In the genomic region with DNA sequence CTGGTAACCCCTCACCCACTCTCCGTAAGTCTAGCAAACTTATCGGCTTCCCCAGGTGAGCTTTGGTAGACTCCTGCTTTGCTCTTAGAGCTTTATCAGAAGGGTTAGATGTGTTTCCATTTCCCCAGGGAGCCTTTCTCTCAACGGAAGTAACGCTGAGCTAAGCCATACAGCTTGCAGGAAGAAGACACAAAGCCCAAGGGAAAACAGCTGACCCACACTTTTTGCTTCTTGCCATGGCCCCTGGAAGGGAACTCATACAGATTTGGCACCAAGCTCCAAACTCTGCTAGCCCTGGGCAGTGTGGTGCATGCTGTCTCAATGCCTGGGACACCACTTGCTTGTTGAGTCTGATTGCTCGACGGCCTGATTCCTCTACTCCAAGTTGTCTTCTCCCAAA, we compare ENCODE assay signal across 16 mouse cellular contexts.
A peak's percentile ranks its signal among the peaks of the same experiment; 100 is the strongest.
DNase-seq lines count a peak whose midpoint lies in the region; ATAC-seq lines count a peak whose summit lies in the region.
"Had no signal": no experiment of that assay in that cellular context is flagged by ENCODE, and none has a peak within 500 bp of the region (broad histone marks: within the 10 kb centered on the region; RNA-seq: fewer than 3 reads in every experiment).

No protein-coding gene starts in this region.

- peak; percentile 33 for DNase-seq in kidney, adult 9 months
- no peak for DNase-seq in kidney, adult 18-20 months
- peak; percentile 26 for DNase-seq in ZHBTc4 (ENCODE audit: low read depth, low spot score)
- no peak for DNase-seq in thymus, postnatal 0 days (ENCODE audit: low spot score)
- DNase-seq in midbrain, embryonic 11.5 days (ENCODE audit: low spot score, missing footprints), result no peak
- DNase-seq: cerebellum, adult 2 months; layer of hippocampus, adult 9-11 months; liver, embryonic 13.5 days; right cerebral cortex, postnatal 4 days; thymus, adult 2 months had no signal

- ATAC-seq in heart, embryonic 16.5 days (replicated peaks; ENCODE audit: extremely low read depth, insufficient read depth, low FRiP score), result no peak
- ATAC-seq in midbrain, embryonic 11.5 days (ENCODE audit: low FRiP score), result no peak
- ATAC-seq: forebrain, embryonic 13.5 days; hindbrain, embryonic 16.5 days had no signal

- no peak overlapping the region for H3K4me3 ChIP-seq in brown adipose tissue, adult 24 weeks (ENCODE audit: insufficient read depth, low read depth, low read length)
- no peak overlapping the region for H3K4me3 ChIP-seq in heart, embryonic 16.5 days (ENCODE audit: low read length)
- H3K4me3 ChIP-seq in midbrain, embryonic 11.5 days (ENCODE audit: low read depth, low read length), result no peak overlapping the region
- H3K4me3 ChIP-seq: embryonic facial prominence, embryonic 15.5 days; forebrain, embryonic 13.5 days; liver, embryonic 13.5 days; neural tube, embryonic 13.5 days had no signal

- H3K27ac ChIP-seq in brown adipose tissue, adult 24 weeks (replicated peaks; ENCODE audit: low read depth, low read length), result 0 out of 2 replicates have a peak overlapping the region, but pooled peaks have one; percentile 10
- peak overlapping the region; percentile 85 for H3K27ac ChIP-seq in heart, embryonic 16.5 days (ENCODE audit: low read length)
- no peak overlapping the region for H3K27ac ChIP-seq in midbrain, embryonic 11.5 days (ENCODE audit: low read depth, low read length)
- H3K27ac ChIP-seq: embryonic facial prominence, embryonic 15.5 days; forebrain, embryonic 13.5 days; liver, embryonic 13.5 days; neural tube, embryonic 13.5 days had no signal

- 59% methylated on average over 6 of the region's 6 CpGs for WGBS in heart, embryonic 16.5 days
- 83% methylated on average over 6 of the region's 6 CpGs for WGBS in midbrain, embryonic 11.5 days

- H3K36me3 ChIP-seq in heart, embryonic 16.5 days (ENCODE audit: control insufficient read depth, insufficient read depth), result no peaks in the 10 kb centered on the region
- no peaks in the 10 kb centered on the region for H3K36me3 ChIP-seq in midbrain, embryonic 11.5 days (ENCODE audit: control insufficient read depth, insufficient read depth, low read length)
- H3K36me3 ChIP-seq: embryonic facial prominence, embryonic 15.5 days; liver, embryonic 13.5 days; neural tube, embryonic 13.5 days had no signal

- H3K9me3 ChIP-seq in heart, embryonic 16.5 days (replicated peaks; ENCODE audit: control insufficient read depth, low read length), result no peaks in the 10 kb centered on the region
- H3K9me3 ChIP-seq in midbrain, embryonic 11.5 days (ENCODE audit: control insufficient read depth, low read length), result no peaks in the 10 kb centered on the region
- H3K9me3 ChIP-seq: embryonic facial prominence, embryonic 15.5 days; forebrain, embryonic 13.5 days; liver, embryonic 13.5 days; neural tube, embryonic 13.5 days had no signal

- peaks cover 21% of the 10 kb centered on the region; the same call in 1 of the 2 replicates for H3K4me1 ChIP-seq in brown adipose tissue, adult 24 weeks (ENCODE audit: control insufficient read depth, insufficient read depth, insufficient read length, low read length)
- peaks cover 44% of the 10 kb centered on the region for H3K4me1 ChIP-seq in heart, embryonic 16.5 days (ENCODE audit: control insufficient read depth, insufficient read depth, low read length)
- H3K4me1 ChIP-seq in midbrain, embryonic 11.5 days (ENCODE audit: control insufficient read depth, insufficient read depth, low read length), result peaks cover 6% of the 10 kb centered on the region; the same call in 1 of the 2 replicates
- H3K4me1 ChIP-seq: liver, embryonic 13.5 days had no signal

- H3K9ac ChIP-seq in heart, embryonic 16.5 days (ENCODE audit: low read length), result peak overlapping the region; percentile 44
- no peak overlapping the region for H3K9ac ChIP-seq in midbrain, embryonic 11.5 days (ENCODE audit: low read length)
- H3K9ac ChIP-seq: embryonic facial prominence, embryonic 15.5 days; forebrain, embryonic 13.5 days; liver, embryonic 13.5 days; neural tube, embryonic 13.5 days had no signal

- no peaks in the 10 kb centered on the region for H3K27me3 ChIP-seq in heart, embryonic 16.5 days (ENCODE audit: control insufficient read depth, insufficient read depth, low read length)
- H3K27me3 ChIP-seq in midbrain, embryonic 11.5 days (ENCODE audit: control insufficient read depth, insufficient read depth, low read length), result peaks cover 2% of the 10 kb centered on the region
- H3K27me3 ChIP-seq: embryonic facial prominence, embryonic 15.5 days; liver, embryonic 13.5 days had no signal

- H3K4me2 ChIP-seq in heart, embryonic 16.5 days (ENCODE audit: low read depth, low read length), result peak overlapping the region; percentile 57; the same call in 1 of the 2 replicates
- H3K4me2 ChIP-seq in midbrain, embryonic 11.5 days, result no peak overlapping the region
- H3K4me2 ChIP-seq: embryonic facial prominence, embryonic 15.5 days; forebrain, embryonic 13.5 days; liver, embryonic 13.5 days; neural tube, embryonic 13.5 days had no signal

Comparison
In these comparisons a context has a peak if more than half of its experiments do, and no peak if none do; other contexts are left out.
1. DNase-seq: peak in kidney, adult 9 months (single experiment) and ZHBTc4 (single experiment); none in kidney, adult 18-20 months (single experiment), thymus, postnatal 0 days (single experiment) and midbrain, embryonic 11.5 days (single experiment).